ENCODE assay signal across 23 mouse cellular contexts in the genomic region with DNA sequence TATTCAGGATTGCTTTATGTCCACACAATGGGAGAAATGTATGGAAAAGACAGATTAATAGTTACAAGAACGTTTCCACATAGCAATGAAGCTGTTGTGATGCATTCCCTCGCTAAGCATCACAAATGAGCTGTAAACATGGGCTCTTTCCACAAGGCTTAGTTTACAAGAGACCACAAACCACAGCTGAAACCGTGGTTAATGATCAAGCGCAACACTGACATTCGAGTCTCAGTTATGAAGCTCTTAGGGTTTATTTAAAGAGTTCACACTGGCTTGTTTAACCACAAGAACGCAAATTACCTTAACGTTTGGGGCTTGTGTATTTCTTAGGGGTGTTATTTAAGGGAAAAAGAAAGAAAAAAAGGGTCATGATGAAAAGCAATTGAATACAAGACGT.
DNase-seq lines count a peak whose midpoint lies in the region; ATAC-seq lines count a peak whose summit lies in the region.
"Had no signal": no experiment of that assay in that cellular context is flagged by ENCODE, and none has a peak within 500 bp of the region (broad histone marks: within the 10 kb centered on the region; RNA-seq: fewer than 3 reads in every experiment).

No protein-coding gene starts in this region.

- no peaks in the 10 kb centered on the region for H3K27me3 ChIP-seq in kidney, embryonic 14.5 days (ENCODE audit: control insufficient read depth, insufficient read depth, low read length)
- H3K27me3 ChIP-seq in kidney, embryonic 15.5 days = no peaks in the 10 kb centered on the region
- H3K27me3 ChIP-seq in embryonic facial prominence, embryonic 14.5 days (replicated peaks; ENCODE audit: control insufficient read depth, insufficient read depth, low read length) = no peaks in the 10 kb centered on the region
- H3K27me3 ChIP-seq: embryonic facial prominence, embryonic 15.5 days; hindbrain, embryonic 12.5 days had no signal

- H3K27ac ChIP-seq in kidney, embryonic 14.5 days (ENCODE audit: low read depth, low read length) = no peak overlapping the region
- H3K27ac ChIP-seq in kidney, embryonic 15.5 days = no peak overlapping the region
- H3K27ac ChIP-seq in embryonic facial prominence, embryonic 14.5 days (replicated peaks; ENCODE audit: low read depth, low read length) = no peak overlapping the region
- H3K27ac ChIP-seq: embryonic facial prominence, embryonic 15.5 days; heart, embryonic 10.5 days; hindbrain, embryonic 12.5 days; hindbrain, postnatal 0 days had no signal

- no peak overlapping the region for H3K4me3 ChIP-seq in kidney, embryonic 14.5 days (ENCODE audit: low read length)
- H3K4me3 ChIP-seq in kidney, embryonic 15.5 days (replicated peaks) = no peak overlapping the region
- no peak overlapping the region for H3K4me3 ChIP-seq in embryonic facial prominence, embryonic 14.5 days (ENCODE audit: low read depth, low read length)
- H3K4me3 ChIP-seq: embryonic facial prominence, embryonic 15.5 days; erythroblast, embryonic 14.5 days; heart, embryonic 10.5 days; hindbrain, embryonic 12.5 days had no signal

- H3K4me1 ChIP-seq in kidney, embryonic 14.5 days (ENCODE audit: control insufficient read depth, insufficient read depth, low read length) = no peaks in the 10 kb centered on the region
- H3K4me1 ChIP-seq in kidney, embryonic 15.5 days = no peaks in the 10 kb centered on the region
- 0 out of 2 replicates have a peak, but pooled peaks cover 3% of the 10 kb centered on the region for H3K4me1 ChIP-seq in embryonic facial prominence, embryonic 14.5 days (ENCODE audit: control insufficient read depth, insufficient read depth, low read length)
- H3K4me1 ChIP-seq: embryonic facial prominence, embryonic 15.5 days; heart, embryonic 10.5 days; hindbrain, embryonic 12.5 days had no signal

- ATAC-seq in kidney, embryonic 14.5 days (ENCODE audit: low FRiP score, low TSS enrichment) = no peak
- ATAC-seq in kidney, embryonic 15.5 days (replicated peaks; ENCODE audit: low FRiP score) = no peak
- ATAC-seq in embryonic facial prominence, embryonic 14.5 days (ENCODE audit: low read depth) = 0 out of 2 replicates have a peak, but pooled peaks have one; percentile 37
- ATAC-seq: forebrain, embryonic 16.5 days; hindbrain, postnatal 0 days had no signal

- H3K36me3 ChIP-seq in kidney, embryonic 14.5 days (ENCODE audit: control insufficient read depth, insufficient read depth, low read length) = no peaks in the 10 kb centered on the region
- no peaks in the 10 kb centered on the region for H3K36me3 ChIP-seq in kidney, embryonic 15.5 days
- no peaks in the 10 kb centered on the region for H3K36me3 ChIP-seq in embryonic facial prominence, embryonic 14.5 days (ENCODE audit: control insufficient read depth, insufficient read depth, low read length)
- H3K36me3 ChIP-seq: embryonic facial prominence, embryonic 15.5 days; heart, embryonic 10.5 days; hindbrain, embryonic 12.5 days had no signal

- no peaks in the 10 kb centered on the region for H3K9me3 ChIP-seq in kidney, embryonic 14.5 days (ENCODE audit: control insufficient read depth, low read length)
- no peaks in the 10 kb centered on the region for H3K9me3 ChIP-seq in kidney, embryonic 15.5 days (replicated peaks)
- no peaks in the 10 kb centered on the region for H3K9me3 ChIP-seq in embryonic facial prominence, embryonic 14.5 days (ENCODE audit: control insufficient read depth, low read length)
- H3K9me3 ChIP-seq: embryonic facial prominence, embryonic 15.5 days; heart, embryonic 10.5 days; hindbrain, embryonic 12.5 days had no signal

- H3K9ac ChIP-seq in kidney, embryonic 14.5 days (ENCODE audit: low read depth, low read length) = no peak overlapping the region
- H3K9ac ChIP-seq in kidney, embryonic 15.5 days = no peak overlapping the region
- H3K9ac ChIP-seq in embryonic facial prominence, embryonic 14.5 days (ENCODE audit: low read depth, low read length) = no peak overlapping the region
- H3K9ac ChIP-seq: embryonic facial prominence, embryonic 15.5 days; hindbrain, embryonic 12.5 days had no signal

- no peak overlapping the region for H3K4me2 ChIP-seq in kidney, embryonic 14.5 days (replicated peaks; ENCODE audit: low read depth, low read length)
- no peak overlapping the region for H3K4me2 ChIP-seq in kidney, embryonic 15.5 days
- H3K4me2 ChIP-seq in embryonic facial prominence, embryonic 14.5 days (ENCODE audit: low read depth, low read length) = no peak overlapping the region
- H3K4me2 ChIP-seq: embryonic facial prominence, embryonic 15.5 days; hindbrain, embryonic 12.5 days had no signal

- WGBS in kidney, embryonic 14.5 days = 41% methylated on average over 8 of the region's 8 CpGs
- whole genome bisulfite sequencing in kidney, embryonic 15.5 days = 47% methylated on average over 8 of the region's 8 CpGs
- 40% methylated on average over 8 of the region's 8 CpGs for WGBS in embryonic facial prominence, embryonic 14.5 days

- peak; percentile 8 for DNase-seq in kidney, adult 11 months
- peak; percentile 5 for DNase-seq in kidney, postnatal 10 days
- DNase-seq in embryonic facial prominence, embryonic 14.5 days (ENCODE audit: low spot score) = peak; percentile 80
- peak; percentile 2 to 15 for DNase-seq in kidney, postnatal 4 days
- DNase-seq in layer of hippocampus, adult 9-10 months (ENCODE audit: low spot score) = no peak
- no peak for DNase-seq in adrenal gland, postnatal 4 days (ENCODE audit: low spot score in 2 of 2)
- DNase-seq: adrenal gland, adult 8-10 months; adrenal gland, postnatal 36 days; cerebellum, adult 11 months; cerebellum, adult 8-10 months; cerebellum, postnatal 25 days; gastrocnemius, postnatal 10 days; heart, adult 18-20 months; heart, postnatal 10 days; heart, postnatal 4 days had no signal

Comparison
In these comparisons a context has a peak if more than half of its experiments do, and no peak if none do; other contexts are left out.
1. DNase-seq: peak in kidney, adult 11 months (single experiment), kidney, postnatal 10 days (single experiment), embryonic facial prominence, embryonic 14.5 days (single experiment) and kidney, postnatal 4 days (2 of 2); none in layer of hippocampus, adult 9-10 months (single experiment) and adrenal gland, postnatal 4 days (0 of 2).